Mouse (Mus musculus): Measurements from ENCODE around the gene Lhpp.

The Lhpp gene

GRCm38 (mm10) chr7:132599071-132599975 lies 11.1 kb upstream of the Lhpp start, which contains the start of gene Nkx1-2:
Gene Nkx1-2 (minus strand): TSS chr7:132599637.
- peak; percentile 53 for DNase-seq (ENCODE audit: low read depth, low spot score)

GRCm38 (mm10) chr7:132600026-132600425 lies 10.4 kb upstream of the Lhpp start:
- no peak for DNase-seq (ENCODE audit: low read depth, low spot score)

- DNase-seq (ENCODE audit: low read depth, low spot score) = no peak
Observed at GRCm38 (mm10) chr7:132600926-132601325, 9.5 kb upstream of the Lhpp start.

- DNase-seq (ENCODE audit: low read depth, low spot score) = no peak
Observed at GRCm38 (mm10) chr7:132604720-132605119, 5.7 kb upstream of the Lhpp start.

- no peak for DNase-seq (ENCODE audit: low read depth, low spot score)
Observed at GRCm38 (mm10) chr7:132605689-132606088, 4.7 kb upstream of the Lhpp start.

- DNase-seq (ENCODE audit: low read depth, low spot score) = no peak
Observed at GRCm38 (mm10) chr7:132608316-132609020, 2.0 kb upstream of the Lhpp start.

- DNase-seq (ENCODE audit: low read depth, low spot score) = no peak
Observed at GRCm38 (mm10) chr7:132611530-132611929, 1.1 kb downstream of the Lhpp start.

- DNase-seq (ENCODE audit: low read depth, low spot score) = peak; percentile 18
Observed at GRCm38 (mm10) chr7:132615346-132615745, 4.9 kb downstream of the Lhpp start.

GRCm38 (mm10) chr7:132616391-132616790 lies 6.0 kb downstream of the Lhpp start:
- DNase-seq (ENCODE audit: low read depth, low spot score) = peak; percentile 32

GRCm38 (mm10) chr7:132617021-132617564 lies 6.7 kb downstream of the Lhpp start:
- no peak for DNase-seq (ENCODE audit: low read depth, low spot score)

- DNase-seq (ENCODE audit: low read depth, low spot score) = no peak
Observed at GRCm38 (mm10) chr7:132619549-132619948, 9.1 kb downstream of the Lhpp start.

GRCm38 (mm10) chr7:132619975-132620918 lies 9.8 kb downstream of the Lhpp start:
- DNase-seq (ENCODE audit: low read depth, low spot score) = no peak

GRCm38 (mm10) chr7:132624161-132624560 lies 13.7 kb downstream of the Lhpp start:
- DNase-seq (ENCODE audit: low read depth, low spot score) = no peak

GRCm38 (mm10) chr7:132626174-132626573 lies 15.7 kb downstream of the Lhpp start:
- peak; percentile 37 for DNase-seq (ENCODE audit: low read depth, low spot score)

- no peak for DNase-seq (ENCODE audit: low read depth, low spot score)
Observed at GRCm38 (mm10) chr7:132627448-132627847, 17.0 kb downstream of the Lhpp start.

GRCm38 (mm10) chr7:132631313-132631712 lies 20.9 kb downstream of the Lhpp start:
- DNase-seq (ENCODE audit: low read depth, low spot score) = no peak

- DNase-seq (ENCODE audit: low read depth, low spot score) = peak; percentile 43
Observed at GRCm38 (mm10) chr7:132637292-132637691, 26.9 kb downstream of the Lhpp start.

GRCm38 (mm10) chr7:132638446-132639087 lies 28.1 kb downstream of the Lhpp start:
- DNase-seq (ENCODE audit: low read depth, low spot score) = peak; percentile 73

GRCm38 (mm10) chr7:132640946-132641345 lies 30.5 kb downstream of the Lhpp start:
- peak; percentile 46 for DNase-seq (ENCODE audit: low read depth, low spot score)

GRCm38 (mm10) chr7:132641606-132642005 lies 31.2 kb downstream of the Lhpp start:
- no peak for DNase-seq (ENCODE audit: low read depth, low spot score)
